Mouse (Mus musculus): ENCODE measurements around the gene Ifitm10.

- TF ChIP-seq CTCF (IDR thresholded peaks at IDR 0.05; ENCODE audit: low read depth) (no peak), EP300 (IDR thresholded peaks at IDR 0.05; ENCODE audit: low read depth) (no peak)
Measured at GRCm38 (mm10) chr7:142326714-142327445, 46.7 kb downstream of the Ifitm10 start.

Measured in liver, embryonic 14.5 days (tissue).